Mouse (Mus musculus): ENCODE measurements around the gene Pde4d.
A peak's percentile ranks its signal among the peaks of the same experiment; 100 is the strongest.

Pde4d gene

DNA sequence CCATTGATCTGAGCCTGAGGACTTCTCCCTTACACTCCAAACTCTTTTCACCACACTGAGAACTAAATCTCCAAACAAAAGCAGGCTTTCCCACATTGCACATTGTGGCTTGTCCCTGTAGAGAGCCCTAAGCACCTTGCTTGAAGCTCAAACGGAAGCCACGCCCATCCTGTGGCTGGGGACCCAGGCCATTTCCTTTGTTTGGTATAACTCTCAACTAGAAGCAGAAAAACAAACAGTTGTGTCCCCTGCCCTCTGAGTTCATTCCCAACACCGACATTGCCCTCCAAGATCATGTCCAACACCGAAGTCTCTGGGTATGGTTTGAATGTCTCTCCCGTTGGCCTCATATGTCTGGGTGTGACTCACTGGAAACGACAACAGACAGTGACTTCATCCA is 759.7 kb downstream of the Pde4d start:
- DNase-seq: no peak

- DNase-seq: peak; percentile 71
Observed at GRCm38 (mm10) chr13:109210403-109210802, 760.7 kb downstream of the Pde4d start.

DNA sequence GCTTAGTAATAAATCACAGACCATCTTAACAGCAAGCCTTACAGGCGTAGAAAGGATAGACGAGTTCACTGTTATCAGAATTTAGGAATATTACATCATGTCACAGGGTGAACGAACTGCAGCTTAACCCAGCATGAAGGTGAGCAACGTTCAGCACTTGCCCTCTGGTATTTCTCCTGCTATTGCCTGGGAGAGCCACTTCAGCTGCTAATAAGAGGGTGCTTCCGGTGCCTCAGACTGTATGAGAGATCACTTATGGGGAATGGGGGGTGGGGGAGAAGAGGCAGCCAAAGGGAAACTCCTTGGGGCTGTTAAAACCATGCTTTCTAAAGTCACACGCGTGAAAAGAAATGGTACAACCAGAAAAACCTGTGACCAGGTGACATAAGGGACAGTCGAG is 761.7 kb downstream of the Pde4d start:
- no peak for DNase-seq

- DNase-seq: no peak
Observed at GRCm38 (mm10) chr13:109211941-109212487, 762.3 kb downstream of the Pde4d start.

DNA sequence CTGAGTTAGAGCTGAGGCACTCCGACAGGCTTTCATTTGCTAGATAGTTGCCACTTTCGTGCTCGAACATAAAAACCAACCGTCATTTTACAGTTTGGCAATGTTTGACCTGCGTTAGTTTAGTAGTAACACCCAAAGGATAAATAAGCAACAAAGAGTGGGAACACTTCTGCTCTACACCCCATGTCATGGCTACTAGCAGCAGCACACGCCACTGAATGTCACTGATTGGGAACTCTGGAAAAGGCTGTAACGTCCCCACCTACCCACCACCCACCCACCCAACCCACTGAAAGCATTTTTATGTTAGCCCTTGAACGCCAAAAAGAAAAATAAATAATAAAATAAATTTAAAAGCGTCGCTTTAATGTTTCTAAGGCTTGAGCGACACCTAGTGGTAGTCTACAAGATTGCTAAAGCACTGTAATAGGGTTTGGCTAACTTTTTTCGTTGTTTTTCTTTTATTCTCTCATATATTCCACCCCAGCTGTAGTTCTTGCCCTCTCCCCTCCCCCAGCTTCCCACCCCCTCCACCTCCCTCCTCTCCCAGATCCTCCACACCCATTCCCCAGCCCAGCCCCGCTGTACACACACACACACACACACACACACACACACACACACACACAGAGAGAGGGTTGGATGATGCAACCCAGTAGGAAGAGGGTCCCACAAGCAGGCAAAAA is 763.2 kb downstream of the Pde4d start:
- DNase-seq: no peak

- DNase-seq: no peak
Observed at GRCm38 (mm10) chr13:109219019-109219725, 769.4 kb downstream of the Pde4d start.

GRCm38 (mm10) chr13:109228967-109229617 is 779.3 kb downstream of the Pde4d start:
- DNase-seq: peak; percentile 40

- peak; percentile 32 for DNase-seq
Observed at GRCm38 (mm10) chr13:109229618-109230334, 780.0 kb downstream of the Pde4d start.

DNA sequence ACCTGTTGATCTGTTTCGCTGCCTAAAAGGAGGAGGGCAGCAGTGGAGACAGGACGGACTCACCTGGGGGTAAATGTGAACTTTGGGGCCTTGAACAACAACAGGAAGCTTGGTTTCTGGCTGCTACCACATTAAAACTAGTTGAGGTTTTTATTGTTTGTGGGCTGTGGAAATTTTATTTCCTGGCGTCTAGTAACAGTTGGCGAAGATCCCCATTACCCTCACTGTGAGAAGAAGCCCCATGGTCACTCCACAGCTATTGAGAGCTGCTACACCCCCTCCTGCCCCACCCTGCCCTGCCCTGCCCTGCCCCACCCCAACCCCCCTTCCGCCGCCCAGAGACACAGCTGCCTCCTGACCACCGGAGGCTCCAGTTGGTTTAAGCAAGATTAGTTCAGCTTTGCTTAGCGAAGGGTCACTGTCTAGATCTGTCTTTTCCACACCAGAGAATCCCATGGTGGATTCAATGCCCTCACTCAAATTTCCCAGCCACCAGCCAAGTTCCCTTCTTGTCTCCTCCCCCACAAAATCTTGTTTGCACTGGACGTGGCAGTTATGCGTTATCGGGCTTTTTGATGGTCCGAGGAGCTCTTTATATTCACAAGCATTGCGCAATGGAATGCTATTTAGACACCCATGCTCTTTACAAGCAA is 780.7 kb downstream of the Pde4d start:
- DNase-seq: no peak

- no peak for DNase-seq
Observed at GRCm38 (mm10) chr13:109231848-109232460, 782.2 kb downstream of the Pde4d start.

DNA sequence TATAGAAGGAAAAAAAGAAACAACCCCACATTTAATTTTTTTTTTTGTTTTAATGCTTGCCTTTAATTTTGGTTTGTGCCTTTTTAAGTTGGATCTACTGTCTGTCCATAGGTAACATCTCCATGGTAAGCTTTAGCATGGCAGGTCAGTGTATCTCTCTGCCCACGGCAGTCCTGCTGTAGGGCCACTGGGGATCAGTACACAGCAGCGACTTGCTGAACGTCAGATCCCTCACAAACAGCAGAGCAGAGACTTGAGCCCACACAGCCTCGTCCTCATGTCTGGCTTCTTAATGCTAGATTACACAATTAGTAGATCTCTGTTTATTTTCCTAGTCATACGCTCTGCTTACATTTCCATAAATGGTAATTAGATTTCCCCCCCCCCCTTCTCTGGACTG is 782.8 kb downstream of the Pde4d start:
- DNase-seq: no peak

DNA sequence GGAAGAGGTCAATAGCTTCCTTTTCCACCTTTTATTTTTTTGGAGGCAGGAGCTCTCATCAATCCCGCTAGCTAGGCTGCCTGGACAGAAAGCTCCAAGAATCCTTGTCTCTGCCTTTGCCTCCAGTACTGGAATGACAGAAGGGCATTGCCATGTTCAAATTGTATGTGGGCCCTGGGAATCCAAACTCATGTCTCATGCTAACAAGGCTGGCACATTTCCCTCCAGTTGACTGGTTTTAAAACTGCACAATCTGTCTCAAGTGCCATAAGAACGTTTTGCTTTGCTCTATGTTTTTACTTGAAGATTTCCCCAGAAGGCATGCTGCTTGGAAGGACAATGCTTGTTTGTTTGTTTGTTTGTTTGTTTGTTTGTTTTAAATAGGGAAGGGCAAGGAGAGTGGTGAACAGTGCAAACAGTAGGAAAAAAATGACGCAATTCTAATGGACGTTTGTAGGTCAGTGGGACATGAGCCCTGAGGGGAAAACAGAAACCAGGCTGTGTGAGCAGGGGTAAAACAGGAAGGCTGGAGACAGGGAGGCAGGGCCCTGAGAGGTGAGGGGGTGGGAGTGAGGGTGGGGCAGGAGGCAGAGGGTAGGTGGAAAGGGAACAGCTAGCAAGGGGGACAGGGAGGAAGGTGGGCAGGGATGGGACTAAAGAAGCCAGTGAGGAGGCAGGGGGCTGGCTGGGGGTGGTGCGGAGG is 784.3 kb downstream of the Pde4d start:
- DNase-seq: no peak

GRCm38 (mm10) chr13:109236047-109236446 is 786.3 kb downstream of the Pde4d start:
- no peak for DNase-seq

- DNase-seq: no peak
Observed at GRCm38 (mm10) chr13:109238670-109239069, 788.9 kb downstream of the Pde4d start.

- no peak for DNase-seq
Observed at GRCm38 (mm10) chr13:109239296-109239695, 789.5 kb downstream of the Pde4d start.

- DNase-seq: no peak
Observed at GRCm38 (mm10) chr13:109242456-109243050, 792.8 kb downstream of the Pde4d start.

DNA sequence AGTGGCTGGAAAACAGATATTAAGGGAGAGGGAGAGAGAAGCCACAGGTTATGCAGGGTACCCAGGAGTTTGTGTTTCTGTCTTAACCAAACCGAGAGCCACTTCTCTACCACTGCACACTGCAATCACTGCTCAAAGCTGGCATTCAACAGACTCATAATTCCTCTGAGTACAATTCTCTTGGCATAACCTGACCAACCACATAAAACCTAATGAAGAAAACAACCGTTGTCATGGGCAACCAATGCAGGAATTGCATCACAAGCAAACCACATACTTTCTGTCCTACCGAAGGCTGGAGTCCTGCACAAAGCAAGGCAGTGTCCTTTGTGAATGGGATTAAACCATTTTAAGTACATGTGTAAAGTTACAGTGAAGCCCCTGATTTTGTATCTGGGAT is 793.4 kb downstream of the Pde4d start:
- DNase-seq: no peak

- no peak for DNase-seq
Observed at GRCm38 (mm10) chr13:109247061-109247460, 797.3 kb downstream of the Pde4d start.

DNA sequence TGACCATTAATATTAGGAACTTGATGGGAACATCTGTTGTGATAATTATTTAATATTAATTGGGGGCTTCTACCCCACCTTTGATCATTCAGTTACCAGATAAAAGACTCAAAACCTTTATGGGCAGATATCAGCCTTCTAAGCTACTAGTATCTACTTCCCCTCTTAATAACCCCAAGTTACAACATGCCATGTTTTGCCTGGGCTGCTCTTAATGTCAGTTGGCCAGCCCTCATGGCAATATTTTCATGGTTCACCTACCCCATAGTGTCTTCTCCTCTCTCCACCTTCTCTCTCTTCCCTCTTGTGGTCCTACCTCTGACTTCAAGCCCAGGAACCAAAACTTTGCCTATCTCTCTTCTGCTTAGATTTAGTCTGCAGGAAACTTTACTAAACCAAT is 799.6 kb downstream of the Pde4d start:
- no peak for DNase-seq

GRCm38 (mm10) chr13:109255634-109256033 is 805.9 kb downstream of the Pde4d start:
- DNase-seq: no peak

GRCm38 (mm10) chr13:109260220-109260795 is 810.6 kb downstream of the Pde4d start:
- peak; percentile 48 for DNase-seq
